Mouse (Mus musculus) adrenal gland, adult 8-10 months (tissue): Measurements from ENCODE around the gene Orm2. TPM values are rescaled to one million over a fixed set of nuclear protein-coding genes. Genes with fewer than 3 reads are reported as not detected.

Source experiments
- DNase-seq: peaks from one replicate; pipeline ENCODE4 v3.0.0; 2022
- total RNA-seq, 4 experiments: library from RNA; stranded (reverse); gene quantifications; 2 replicates each; pipeline ENCODE4 v1.2.4; 2022

Orm2 gene
- total RNA-seq, 4 experiments from 2014 or later: 0.74 to 4.3 (median 2.8) TPM

DNA sequence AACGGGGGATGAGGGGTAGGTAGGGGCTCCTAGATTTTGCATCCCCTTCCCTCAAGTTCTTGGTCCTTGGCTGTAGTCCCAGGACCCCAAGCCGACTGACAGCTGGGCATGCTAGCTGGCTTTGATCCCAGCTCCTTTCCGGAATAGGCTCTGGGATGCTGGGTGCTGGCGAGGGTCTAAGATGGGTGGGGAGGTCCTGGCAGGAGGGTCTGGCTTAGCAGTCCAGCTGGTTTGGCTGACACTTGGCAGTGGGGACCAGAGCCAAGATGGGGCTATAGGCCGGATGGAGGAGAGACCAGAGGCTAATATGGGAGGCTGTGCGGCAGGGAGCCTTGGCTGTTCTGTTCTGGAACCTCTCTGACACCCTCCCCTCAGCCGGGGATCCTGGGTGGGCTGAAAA is 46.0 kb downstream of the Orm2 start:
- DNase-seq: no peak

DNA sequence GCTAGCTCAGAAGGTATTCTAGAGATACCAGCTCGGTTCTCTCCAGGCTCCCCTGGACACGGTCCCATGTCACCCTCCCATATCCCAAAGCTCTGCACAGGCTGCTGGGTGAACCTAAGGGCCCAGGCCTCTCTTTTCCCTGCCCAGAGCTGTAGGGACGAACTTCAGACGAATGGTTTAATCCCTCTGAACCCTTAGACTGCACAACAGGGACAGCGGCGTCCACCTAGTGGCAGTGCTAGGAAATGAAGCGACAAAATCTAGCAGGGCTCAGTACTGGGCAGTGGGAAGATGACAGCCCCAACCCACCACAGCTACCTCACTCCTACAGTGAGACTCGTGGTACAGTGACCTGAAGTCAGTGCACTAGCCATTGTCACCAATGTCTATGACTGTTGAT is 46.4 kb downstream of the Orm2 start:
- DNase-seq: no peak

DNA sequence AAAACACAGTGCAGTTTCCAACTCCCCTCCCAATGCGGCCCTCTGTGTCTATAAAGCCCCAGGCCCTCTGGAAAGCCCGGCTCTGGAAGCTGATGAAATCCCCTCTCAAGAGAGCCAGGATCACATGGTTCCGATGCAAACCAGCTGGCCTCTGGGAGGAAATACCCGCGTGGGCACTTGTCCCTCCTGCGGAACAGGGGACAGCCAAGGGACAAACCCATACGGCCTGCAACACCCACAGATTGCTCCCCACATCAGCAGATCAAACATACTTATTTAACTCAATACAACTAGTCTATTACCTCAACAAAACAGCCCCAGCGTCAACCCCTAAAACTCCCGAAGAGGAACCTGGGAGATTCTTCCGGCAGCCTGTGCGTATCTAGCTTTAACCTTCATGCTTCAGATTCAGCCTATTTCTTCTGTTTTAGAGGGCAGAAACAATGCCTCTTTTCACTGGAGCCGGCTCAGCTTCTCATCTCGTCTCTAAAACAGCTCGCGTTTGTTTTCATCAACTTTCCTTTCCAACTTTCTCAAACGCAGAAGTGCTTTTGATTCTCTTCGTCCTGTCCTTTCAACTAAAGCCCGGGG is 47.2 kb downstream of the Orm2 start:
- DNase-seq: no peak

DNA sequence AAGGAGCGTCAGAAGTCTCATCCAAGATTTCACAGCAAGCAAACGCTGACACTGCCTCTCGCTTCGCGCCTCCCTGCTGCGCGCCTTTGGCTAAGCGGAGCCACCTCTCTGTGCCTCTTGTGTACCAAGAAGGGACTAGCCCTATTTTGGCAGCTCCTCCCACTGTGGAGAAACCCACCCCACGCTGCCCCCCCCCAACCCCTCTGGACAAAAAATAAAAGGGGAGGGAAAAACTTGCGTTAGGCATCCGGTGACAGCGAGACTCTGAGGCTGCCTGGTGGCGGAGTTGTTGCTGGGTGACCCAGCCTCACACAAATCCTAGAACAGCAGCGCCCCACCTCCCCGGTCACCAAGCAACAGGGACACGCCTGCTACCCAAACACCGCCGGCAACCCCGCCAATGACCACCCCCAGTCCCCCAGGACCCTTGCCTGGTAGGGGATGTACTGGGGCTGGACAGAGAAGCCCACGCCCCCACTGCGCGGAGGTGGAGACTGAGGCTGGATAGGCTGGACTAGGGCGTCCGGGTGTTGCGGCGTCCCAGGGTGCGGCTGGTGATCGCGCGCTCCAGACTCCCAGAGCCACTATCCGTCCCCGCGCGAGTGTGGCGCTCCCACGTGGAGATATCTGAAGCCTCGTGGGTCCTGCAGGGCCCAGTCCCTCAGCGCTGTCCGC is 47.8 kb downstream of the Orm2 start:
- DNase-seq: peak; percentile 43

DNA sequence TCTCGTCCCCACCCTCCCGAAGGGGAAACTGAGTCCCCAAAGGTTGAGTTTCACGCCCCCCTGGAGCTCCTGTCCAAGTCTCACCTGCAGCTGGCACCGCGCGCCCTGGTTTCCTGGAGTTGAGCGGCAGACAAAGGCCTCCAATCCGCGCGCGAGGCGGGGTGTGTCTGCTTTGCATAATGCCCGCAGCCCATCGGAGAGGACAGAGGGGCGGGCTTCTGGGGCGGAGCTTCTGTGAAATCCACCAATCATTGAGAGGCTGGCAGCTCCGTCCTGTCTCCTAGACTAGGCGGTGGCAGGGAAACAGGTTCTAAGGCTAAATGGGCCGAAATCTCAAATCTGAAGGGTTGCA is 48.3 kb downstream of the Orm2 start:
- peak; percentile 92 for DNase-seq

DNA sequence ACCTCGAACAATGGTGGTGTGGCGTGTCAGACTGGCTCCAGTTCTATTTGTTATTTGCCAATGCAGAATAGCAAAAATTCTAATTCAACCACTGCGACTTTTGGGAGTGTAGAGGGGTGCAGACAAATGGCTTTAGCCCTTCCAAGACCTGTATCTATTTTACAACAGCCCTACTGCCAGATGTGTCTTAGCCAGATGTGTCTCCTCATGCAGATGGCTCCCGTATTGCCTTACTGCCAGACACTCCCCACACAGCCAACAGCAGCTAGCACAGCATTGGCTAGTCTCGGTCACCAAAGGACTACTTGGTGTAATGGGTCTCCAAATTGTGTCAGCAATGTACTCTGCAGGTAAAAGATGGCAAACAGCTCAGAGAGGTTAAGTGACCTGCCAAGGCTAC is 49.0 kb downstream of the Orm2 start:
- no peak for DNase-seq

DNA sequence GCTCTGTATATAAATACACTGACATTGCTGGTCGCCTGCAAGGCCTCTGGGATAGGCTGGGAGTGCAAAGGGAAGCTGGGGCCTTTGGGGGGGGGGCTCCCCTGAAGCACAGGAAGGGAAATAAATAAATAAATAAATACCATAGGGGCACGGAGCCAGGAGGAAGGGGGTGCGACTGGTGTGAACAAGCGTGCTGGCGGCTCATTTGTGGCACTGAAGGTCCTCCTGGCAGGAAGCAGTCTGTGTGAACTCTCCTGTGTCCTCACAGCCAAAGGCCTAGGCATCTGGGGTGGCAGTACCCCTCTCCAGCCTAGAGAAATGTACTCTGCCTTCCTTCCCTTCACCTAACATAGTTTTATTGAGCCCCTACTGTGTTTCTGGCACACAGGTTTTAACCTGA is 52.7 kb downstream of the Orm2 start:
- no peak for DNase-seq

Other genes starting within 250 kb of the Orm2 start
- under 1 TPM in 3 of 4 experiments, not detected in 1; 0.28 to 0.83 (median 0.38) TPM for gene Ambp, start 207.7 kb upstream of the Orm2 start, total RNA-seq
- gene Kif12, start 190.3 kb upstream of the Orm2 start, total RNA-seq: not detected
- gene Col27a1, start 148.4 kb upstream of the Orm2 start, total RNA-seq: 10 to 100 TPM in 3 of 4 experiments, 1 to 10 TPM in 1; 9.8 to 32.3 (median 22.5) TPM
- 10 to 100 TPM; 18.5 to 49.4 (median 27.4) TPM for gene Orm1, start 17.9 kb upstream of the Orm2 start, total RNA-seq
- gene Orm3, start 6.3 kb upstream of the Orm2 start, total RNA-seq: 10 to 100 TPM in 1 of 4 experiments, 1 to 10 TPM in 3; 6.4 to 14.0 (median 8.7) TPM
- gene Akna, start 40.9 kb downstream of the Orm2 start, total RNA-seq: 1 to 10 TPM; 4.4 to 9.9 (median 7.0) TPM
- 10 to 100 TPM; 56.7 to 95.9 (median 78.5) TPM for gene Whrn, start 133.5 kb downstream of the Orm2 start, total RNA-seq
- 100 to 1,000 TPM; 191 to 202 (median 194) TPM for gene Atp6v1g1, start 182.3 kb downstream of the Orm2 start, total RNA-seq
- 10 to 100 TPM; 13.1 to 15.1 (median 14.0) TPM for gene Tmem268, start 196.3 kb downstream of the Orm2 start, total RNA-seq
- gene Gm11213, start 242.8 kb downstream of the Orm2 start, total RNA-seq: not detected